Comparison of ENCODE assay signal across 20 mouse cellular contexts in the genomic region with DNA sequence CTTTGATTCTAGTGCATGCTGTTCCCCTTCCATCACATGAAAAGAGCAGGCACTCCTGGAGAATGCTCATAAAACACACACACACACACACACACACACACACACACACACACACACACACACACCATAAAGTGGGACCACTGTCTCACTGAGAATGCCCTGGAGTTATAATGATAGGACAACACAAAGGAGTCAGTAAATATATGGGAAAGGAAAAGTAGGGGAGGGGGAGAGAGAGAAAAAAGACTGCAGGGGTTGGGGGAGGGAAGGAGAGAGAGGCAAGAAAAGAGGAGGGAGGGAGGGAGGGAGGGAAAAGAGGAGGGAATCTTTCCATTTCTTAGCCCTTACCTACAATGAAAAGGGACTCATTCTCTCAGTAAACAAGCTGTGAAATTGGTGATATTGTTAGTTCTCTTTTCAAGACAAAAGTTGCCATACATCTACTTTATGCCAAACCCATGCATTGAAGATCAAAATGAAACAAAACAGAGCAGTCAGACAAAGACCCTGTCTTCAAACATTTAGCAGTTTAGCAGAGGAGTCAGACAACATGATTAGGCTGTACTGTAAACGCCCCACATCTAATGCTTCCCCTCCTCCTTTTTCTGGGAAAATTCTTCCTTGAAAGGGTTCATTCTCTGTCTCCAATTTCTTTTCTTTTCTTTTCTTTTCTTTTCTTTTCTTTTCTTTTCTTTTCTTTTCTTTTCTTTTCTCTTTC.
DNase-seq lines count a peak whose midpoint lies in the region; ATAC-seq and TF ChIP-seq lines count a peak whose summit lies in the region.
"Had no signal": no experiment of that assay in that cellular context is flagged by ENCODE, and none has a peak within 500 bp of the region (broad histone marks: within the 10 kb centered on the region; RNA-seq: fewer than 3 reads in every experiment).

No protein-coding gene starts in this region.

- no peak for DNase-seq in midbrain, embryonic 10.5 days (ENCODE audit: low spot score)
- DNase-seq in midbrain, postnatal 0 days (ENCODE audit: low spot score): no peak
- no peak for DNase-seq in adrenal gland, postnatal 36 days
- no peak for DNase-seq in layer of hippocampus, adult 9-11 months
- DNase-seq: B cell, adult 2 months; cerebellum, adult 8-10 months; gastrocnemius, postnatal 25 days; heart, adult 2 months; heart, postnatal 36 days; thymus, postnatal 14 days had no signal

- no peaks in the 10 kb centered on the region for H3K27me3 ChIP-seq in midbrain, embryonic 10.5 days (ENCODE audit: low read depth, poor library complexity, severe bottlenecking)
- no peaks in the 10 kb centered on the region for H3K27me3 ChIP-seq in midbrain, postnatal 0 days (ENCODE audit: insufficient read depth, low read length)
- no peaks in the 10 kb centered on the region for H3K27me3 ChIP-seq in hindbrain, embryonic 13.5 days
- H3K27me3 ChIP-seq in midbrain, embryonic 13.5 days: no peaks in the 10 kb centered on the region
- no peaks in the 10 kb centered on the region for H3K27me3 ChIP-seq in neural tube, embryonic 15.5 days (replicated peaks)
- H3K27me3 ChIP-seq: embryonic facial prominence, embryonic 13.5 days; kidney, embryonic 15.5 days; lung, embryonic 15.5 days had no signal

- H3K4me1 ChIP-seq in midbrain, embryonic 10.5 days: peaks cover 31% of the 10 kb centered on the region
- no peaks in the 10 kb centered on the region for H3K4me1 ChIP-seq in midbrain, postnatal 0 days (ENCODE audit: insufficient read depth, low read length)
- peaks cover 13% of the 10 kb centered on the region for H3K4me1 ChIP-seq in hindbrain, embryonic 13.5 days (replicated peaks)
- peaks cover 32% of the 10 kb centered on the region for H3K4me1 ChIP-seq in midbrain, embryonic 13.5 days (replicated peaks)
- H3K4me1 ChIP-seq in neural tube, embryonic 15.5 days: no peaks in the 10 kb centered on the region
- H3K4me1 ChIP-seq: embryonic facial prominence, embryonic 13.5 days; kidney, embryonic 15.5 days; lung, embryonic 15.5 days had no signal

- no peak for TF ChIP-seq CTCF in midbrain, postnatal 0 days (IDR thresholded peaks at IDR 0.05)

- peak overlapping the region; percentile 67 for H3K27ac ChIP-seq in midbrain, embryonic 10.5 days (replicated peaks)
- no peak overlapping the region for H3K27ac ChIP-seq in midbrain, postnatal 0 days (ENCODE audit: low read depth, low read length)
- peak overlapping the region; percentile 44; the same call in 1 of the 2 replicates for H3K27ac ChIP-seq in hindbrain, embryonic 13.5 days
- peak overlapping the region; percentile 81 for H3K27ac ChIP-seq in midbrain, embryonic 13.5 days
- no peak overlapping the region for H3K27ac ChIP-seq in neural tube, embryonic 15.5 days (replicated peaks)
- H3K27ac ChIP-seq: embryonic facial prominence, embryonic 13.5 days; heart, adult 2 months; kidney, embryonic 15.5 days; liver, embryonic 14.5 days; lung, embryonic 15.5 days; macrophage had no signal

- H3K4me2 ChIP-seq in midbrain, postnatal 0 days (ENCODE audit: low read depth, low read length, poor library complexity, severe bottlenecking): no peak overlapping the region
- H3K4me2 ChIP-seq in hindbrain, embryonic 13.5 days: no peak overlapping the region
- H3K4me2 ChIP-seq in midbrain, embryonic 13.5 days (replicated peaks): no peak overlapping the region
- H3K4me2 ChIP-seq in neural tube, embryonic 15.5 days: no peak overlapping the region
- H3K4me2 ChIP-seq: embryonic facial prominence, embryonic 13.5 days; kidney, embryonic 15.5 days; lung, embryonic 15.5 days had no signal

- 31% methylated on average over 1 of the region's 1 CpGs for WGBS in midbrain, embryonic 10.5 days
- WGBS in midbrain, postnatal 0 days: 15% methylated on average over 1 of the region's 1 CpGs
- 18% methylated on average over 1 of the region's 1 CpGs for WGBS in hindbrain, embryonic 13.5 days
- WGBS in midbrain, embryonic 13.5 days: 19% methylated on average over 1 of the region's 1 CpGs
- WGBS in neural tube, embryonic 15.5 days: 13% methylated on average over 1 of the region's 1 CpGs

- H3K9me3 ChIP-seq in midbrain, embryonic 10.5 days (replicated peaks): no peaks in the 10 kb centered on the region
- H3K9me3 ChIP-seq in midbrain, postnatal 0 days (ENCODE audit: low read length): no peaks in the 10 kb centered on the region
- H3K9me3 ChIP-seq in hindbrain, embryonic 13.5 days: no peaks in the 10 kb centered on the region
- no peaks in the 10 kb centered on the region for H3K9me3 ChIP-seq in midbrain, embryonic 13.5 days
- no peaks in the 10 kb centered on the region for H3K9me3 ChIP-seq in neural tube, embryonic 15.5 days (replicated peaks)
- H3K9me3 ChIP-seq: embryonic facial prominence, embryonic 13.5 days; kidney, embryonic 15.5 days; lung, embryonic 15.5 days had no signal

- H3K9ac ChIP-seq in midbrain, postnatal 0 days (replicated peaks; ENCODE audit: low read length, poor library complexity, severe bottlenecking): no peak overlapping the region
- H3K9ac ChIP-seq in hindbrain, embryonic 13.5 days: no peak overlapping the region
- no peak overlapping the region for H3K9ac ChIP-seq in midbrain, embryonic 13.5 days (replicated peaks)
- H3K9ac ChIP-seq in neural tube, embryonic 15.5 days (replicated peaks): no peak overlapping the region
- H3K9ac ChIP-seq: embryonic facial prominence, embryonic 13.5 days; kidney, embryonic 15.5 days; liver, embryonic 14.5 days; lung, embryonic 15.5 days had no signal

- H3K36me3 ChIP-seq in midbrain, embryonic 10.5 days: no peaks in the 10 kb centered on the region
- H3K36me3 ChIP-seq in midbrain, postnatal 0 days (ENCODE audit: insufficient read depth, low read length): no peaks in the 10 kb centered on the region
- no peaks in the 10 kb centered on the region for H3K36me3 ChIP-seq in hindbrain, embryonic 13.5 days
- H3K36me3 ChIP-seq in midbrain, embryonic 13.5 days: no peaks in the 10 kb centered on the region
- no peaks in the 10 kb centered on the region for H3K36me3 ChIP-seq in neural tube, embryonic 15.5 days
- H3K36me3 ChIP-seq: embryonic facial prominence, embryonic 13.5 days; kidney, embryonic 15.5 days; lung, embryonic 15.5 days had no signal

- ATAC-seq in midbrain, postnatal 0 days (ENCODE audit: low FRiP score): no peak
- ATAC-seq in hindbrain, embryonic 13.5 days (ENCODE audit: low FRiP score): no peak; the same call in 1 of the 2 replicates
- ATAC-seq in midbrain, embryonic 13.5 days: peak; percentile 85
- ATAC-seq in neural tube, embryonic 15.5 days (ENCODE audit: low FRiP score): peak; percentile 59; the same call in 1 of the 2 replicates
- no peak for ATAC-seq in activated CD4-positive, CD25-positive, alpha-beta regulatory T cell, adult 4 months
- ATAC-seq: intestine, embryonic 16.5 days had no signal

- H3K4me3 ChIP-seq in midbrain, embryonic 10.5 days: no peak overlapping the region
- H3K4me3 ChIP-seq in midbrain, postnatal 0 days (ENCODE audit: low read depth, low read length): no peak overlapping the region
- H3K4me3 ChIP-seq in hindbrain, embryonic 13.5 days: no peak overlapping the region
- no peak overlapping the region for H3K4me3 ChIP-seq in midbrain, embryonic 13.5 days (replicated peaks)
- no peak overlapping the region for H3K4me3 ChIP-seq in neural tube, embryonic 15.5 days (replicated peaks)
- H3K4me3 ChIP-seq: embryonic facial prominence, embryonic 13.5 days; heart, adult 2 months; kidney, embryonic 15.5 days; lung, embryonic 15.5 days had no signal

Comparison
In these comparisons a context has a peak if more than half of its experiments do, and no peak if none do; other contexts are left out.
1. H3K27ac ChIP-seq: peak in midbrain, embryonic 10.5 days (single experiment), hindbrain, embryonic 13.5 days (single experiment) and midbrain, embryonic 13.5 days (single experiment); none in midbrain, postnatal 0 days (single experiment) and neural tube, embryonic 15.5 days (single experiment).
2. ATAC-seq: peak in midbrain, embryonic 13.5 days (single experiment) and neural tube, embryonic 15.5 days (single experiment); none in midbrain, postnatal 0 days (single experiment), hindbrain, embryonic 13.5 days (single experiment) and activated CD4-positive, CD25-positive, alpha-beta regulatory T cell, adult 4 months (single experiment).